Mouse (Mus musculus) frontal cortex, adult 2 months (tissue): Measurements from ENCODE around the gene Tiam1. TPM values are rescaled to one million over a fixed set of nuclear protein-coding genes. Genes with fewer than 3 reads are reported as not detected.
A peak's percentile ranks its signal among the peaks of the same experiment; 100 is the strongest.

Experiments used
- DNase-seq, 2 experiments: peaks; one replicate each; pipeline ENCODE4 v3.0.0; 2022; ENCODE audit warnings: low spot score in 1 of 2; ENCODE audit errors: extremely low spot score in 1 of 2
- polyA plus RNA-seq: library from polyadenylated mRNA; depleted of rRNA; stranded (reverse); fragments of >200 nt; gene quantifications from 2 replicates; pipeline ENCODE4 v1.2.3, GENCODE M21; 2012; rRNA removed

The Tiam1 gene
- polyA plus RNA-seq, result 43.7 and 49.1 TPM in 2 replicates

DNA sequence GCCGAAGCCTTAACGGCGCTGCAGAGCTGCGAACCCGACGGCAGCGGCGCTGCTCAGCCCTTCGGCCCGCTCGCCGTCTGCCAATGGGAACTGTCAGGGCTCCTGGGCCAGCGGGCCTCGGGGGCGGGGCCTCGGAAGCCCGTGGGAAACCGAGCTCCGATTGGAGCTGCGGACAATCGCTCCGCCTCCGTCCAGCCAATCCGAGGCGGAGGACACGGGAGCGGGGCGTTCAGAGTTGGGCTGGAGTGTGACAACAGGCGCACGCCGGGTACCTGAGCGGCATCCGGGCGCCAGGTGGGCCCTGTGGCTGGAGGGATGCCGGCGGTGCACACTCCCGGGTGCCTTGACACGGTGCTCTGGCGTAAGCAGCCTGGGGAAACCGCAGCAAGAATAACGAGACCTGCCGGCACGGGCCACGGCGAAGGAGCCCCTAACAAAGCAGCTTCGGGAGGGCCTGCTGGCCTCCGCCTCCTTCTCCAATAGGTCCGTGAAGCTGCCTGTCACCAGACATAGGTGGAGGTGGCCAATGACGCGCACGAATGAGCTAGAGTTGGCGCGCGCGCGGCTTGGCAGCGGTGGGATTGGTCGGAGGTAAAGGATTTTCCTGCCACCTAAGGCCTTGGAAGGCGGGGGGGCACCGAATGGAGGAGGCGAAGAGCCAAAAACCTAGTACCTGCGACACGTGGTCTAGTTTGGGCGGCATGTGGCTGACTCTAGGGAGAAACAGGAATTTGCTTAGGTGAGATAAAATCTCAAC, at the start of gene Tiam1:
Gene Tiam1, minus strand, starts transcription at position 10 of the 757 bp plus-strand sequence.
- DNase-seq, result peak; percentile 95 to 98

DNA sequence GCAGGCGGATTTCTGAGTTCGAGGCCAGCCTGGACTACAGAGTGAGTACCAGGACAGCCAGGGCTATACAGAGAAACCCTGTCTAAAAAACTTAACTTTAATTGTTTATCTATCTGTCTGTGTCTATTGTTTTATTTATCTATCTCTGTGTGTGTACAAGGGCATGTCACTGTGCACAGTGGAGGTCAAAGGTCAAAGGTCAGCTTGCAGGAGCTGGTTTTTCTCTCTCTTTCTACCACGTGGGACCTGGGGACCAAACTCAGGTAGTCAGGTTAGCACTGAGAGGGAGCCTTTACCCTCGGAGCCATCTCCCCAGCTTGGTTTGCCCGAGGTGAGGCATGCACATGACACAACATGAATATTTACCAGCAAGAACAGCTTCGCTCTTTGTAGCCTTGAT, 47.7 kb upstream of the Tiam1 start:
- no peak for DNase-seq

DNA sequence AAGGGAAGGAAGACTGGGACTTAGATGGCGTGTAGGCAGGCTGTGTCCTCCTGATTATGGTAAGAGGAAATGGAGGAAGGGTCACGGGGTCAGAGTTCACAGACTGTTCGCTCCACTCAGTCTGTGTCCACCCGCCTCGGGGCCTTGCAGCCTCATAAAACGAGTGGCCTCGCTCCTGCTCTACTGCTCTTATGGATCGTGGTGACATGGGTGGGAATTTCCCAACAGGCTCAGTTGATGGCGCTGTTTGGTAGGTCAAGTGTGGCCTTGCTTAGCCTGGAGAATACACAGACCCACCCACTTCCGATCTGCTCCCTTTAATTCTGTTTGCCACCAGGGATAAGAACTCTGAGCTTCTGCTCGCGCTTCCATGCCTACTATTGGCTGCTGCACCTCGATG, 43.9 kb upstream of the Tiam1 start:
- no peak for DNase-seq

DNA sequence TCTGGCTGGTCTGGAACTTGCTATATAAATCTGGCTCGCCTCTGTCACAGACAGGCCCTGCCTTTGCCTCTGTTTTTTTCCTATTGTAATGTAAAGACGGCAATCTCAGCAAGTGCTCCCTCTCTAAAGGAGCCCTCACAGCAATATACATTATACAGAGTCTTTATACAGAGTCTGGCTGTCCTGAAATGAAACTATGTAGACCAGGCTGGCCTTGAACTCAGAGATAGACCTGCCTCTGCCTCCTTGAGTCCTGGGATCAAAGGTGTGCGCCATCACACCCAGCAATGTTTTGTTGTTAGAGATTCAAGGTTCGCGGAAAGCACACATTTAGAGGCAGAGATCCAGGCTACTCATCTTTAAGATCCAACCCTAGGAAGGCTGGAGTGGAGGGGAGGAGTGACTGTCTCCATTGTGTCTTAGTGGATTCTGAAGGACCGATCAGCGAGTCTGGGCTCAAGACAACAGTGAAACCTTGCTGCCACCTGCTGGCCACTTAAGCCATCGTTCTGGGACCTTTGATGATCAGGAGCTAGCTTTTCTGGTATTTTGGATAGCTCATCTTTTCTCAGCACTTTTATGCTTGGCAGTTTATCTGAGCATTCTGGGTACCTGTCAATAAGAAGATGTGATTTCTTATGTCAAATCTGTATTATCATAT, 42.5 kb upstream of the Tiam1 start:
- peak; percentile 67 to 93 for DNase-seq

DNA sequence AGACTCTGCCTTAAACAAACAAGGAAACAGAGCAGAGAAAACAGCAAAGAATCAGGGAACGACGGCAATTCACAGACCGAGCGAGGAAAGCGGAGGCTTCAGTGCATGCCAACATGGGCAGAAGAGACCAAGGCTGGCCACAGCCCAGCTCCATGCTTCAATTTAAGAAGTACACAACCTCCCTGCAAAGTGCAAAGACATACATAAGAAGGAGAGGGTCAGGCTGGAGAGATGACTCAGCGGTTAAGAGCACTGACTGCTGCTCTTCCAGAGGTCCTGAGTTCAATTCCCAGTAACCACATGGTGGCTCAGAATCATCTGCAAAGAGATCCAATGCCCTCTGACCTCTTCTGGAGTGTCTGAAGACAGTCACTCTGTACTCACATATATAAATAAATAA, 40.6 kb upstream of the Tiam1 start:
- DNase-seq, result no peak

DNA sequence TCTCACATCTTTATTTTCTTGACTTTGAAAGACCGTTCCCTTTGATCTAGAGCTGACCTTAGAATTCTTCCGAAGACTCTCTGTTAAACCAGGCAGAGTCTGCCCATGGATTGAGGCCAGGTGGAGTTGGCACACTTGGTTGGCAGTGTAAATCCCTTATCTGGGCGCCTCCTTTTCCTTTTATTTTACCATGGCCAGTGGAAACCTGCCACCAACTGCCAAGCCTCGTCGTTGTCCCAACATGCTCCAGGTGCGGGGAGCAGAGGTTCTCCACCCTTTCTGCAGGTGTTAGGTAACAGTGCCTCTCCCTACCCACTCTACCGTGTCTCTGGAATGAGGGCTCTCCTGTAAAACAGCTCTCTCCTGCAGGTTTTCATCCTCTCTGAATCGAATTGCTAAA, 38.1 kb upstream of the Tiam1 start:
- no peak for DNase-seq

DNA sequence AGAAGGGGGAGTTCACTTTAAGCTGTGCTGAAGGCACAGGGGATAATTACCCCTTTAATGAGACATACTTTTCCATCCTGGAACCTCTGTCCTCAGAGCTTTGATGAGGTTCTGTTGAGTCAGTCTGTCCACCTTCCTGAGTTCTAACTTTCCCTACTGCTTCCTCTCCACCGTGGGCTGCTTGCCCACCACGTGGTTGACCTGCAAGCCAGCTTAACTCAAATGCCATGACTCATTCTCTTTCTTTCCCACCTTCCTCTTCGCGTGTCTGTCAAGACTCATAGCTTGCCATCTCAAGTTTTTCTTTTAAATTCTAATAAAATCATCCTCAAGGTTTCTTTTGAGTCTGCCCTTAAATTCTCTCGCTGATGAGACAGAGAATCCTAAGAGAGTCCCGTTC, 37.4 kb upstream of the Tiam1 start:
- DNase-seq, result no peak

DNA sequence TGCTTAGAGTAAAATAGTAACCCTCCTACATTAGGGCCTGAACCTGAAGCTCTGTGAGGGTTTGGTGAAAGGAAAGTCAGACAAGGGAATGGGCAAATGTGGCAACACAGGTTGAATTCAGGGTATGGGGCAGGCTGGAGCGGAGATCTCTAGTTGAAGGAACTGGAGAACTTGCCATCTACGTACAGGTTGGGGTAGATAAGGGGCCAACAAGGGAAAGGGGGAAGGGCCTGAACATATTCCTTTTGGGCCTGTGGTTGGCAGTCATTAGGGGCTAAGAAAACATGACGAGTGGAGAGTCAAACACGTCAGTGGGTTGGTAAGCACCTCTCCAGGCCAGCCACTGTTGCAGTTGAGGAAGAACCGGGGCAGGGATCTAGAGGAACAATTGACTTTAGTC, 36.3 kb upstream of the Tiam1 start:
- no peak for DNase-seq

DNA sequence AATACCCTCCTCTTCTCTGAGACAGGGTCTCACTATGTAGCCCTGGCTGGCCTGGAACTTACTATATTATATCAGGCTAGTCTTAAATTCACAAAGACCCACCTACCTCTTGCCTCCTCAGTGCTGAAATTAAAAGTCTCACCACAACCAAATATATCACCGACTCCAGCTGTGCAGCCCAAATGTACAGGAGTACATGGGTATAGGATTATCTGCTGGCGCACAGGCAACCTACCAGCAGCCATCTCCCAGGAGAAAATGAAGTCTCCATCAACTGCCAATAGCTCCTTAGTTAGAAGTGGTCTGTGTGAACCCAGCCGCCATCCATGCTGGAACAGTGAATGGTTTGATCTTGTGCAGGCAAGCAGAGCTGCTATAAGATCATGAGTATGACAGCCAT, 34.8 kb upstream of the Tiam1 start:
- DNase-seq, result no peak

DNA sequence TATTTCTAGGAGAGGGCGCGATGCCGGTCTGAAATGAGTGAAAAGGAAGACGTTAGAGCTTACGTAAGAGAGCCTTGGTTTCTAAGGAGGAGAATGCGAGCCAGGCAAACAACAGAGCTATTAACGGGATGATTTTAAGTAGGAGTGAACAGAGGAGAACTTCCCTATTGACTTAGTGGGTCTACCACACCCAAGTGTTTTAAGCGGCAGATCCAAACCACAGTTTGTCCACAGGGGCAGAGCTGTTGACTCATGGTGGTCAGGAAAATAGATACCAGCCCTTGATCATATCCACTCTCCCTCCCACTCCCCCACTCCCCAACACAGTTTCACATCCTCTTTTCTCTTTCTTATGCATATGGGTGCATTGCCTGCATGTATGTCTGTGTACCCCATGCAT, 33.9 kb upstream of the Tiam1 start:
- no peak for DNase-seq

DNA sequence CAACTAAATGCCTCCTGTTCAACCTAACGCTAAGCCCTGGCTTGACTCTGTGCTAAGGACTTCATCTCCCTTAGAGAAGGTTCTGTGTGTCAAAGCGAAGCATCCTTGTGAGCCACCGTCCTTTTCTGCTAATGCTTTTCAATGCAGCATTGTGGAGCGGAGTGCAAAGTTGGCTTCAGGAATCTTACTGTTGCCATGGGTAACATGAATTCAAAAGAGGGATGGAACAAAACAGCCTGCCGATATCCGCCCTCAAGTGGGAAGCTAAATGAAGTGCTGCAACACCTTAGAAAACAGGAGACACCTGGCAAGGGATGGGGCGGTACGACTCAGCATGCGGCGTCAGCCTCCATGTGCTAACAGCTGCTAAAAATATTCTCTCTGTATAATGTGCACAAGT, 32.9 kb upstream of the Tiam1 start:
- peak; percentile 69 to 74 for DNase-seq

DNA sequence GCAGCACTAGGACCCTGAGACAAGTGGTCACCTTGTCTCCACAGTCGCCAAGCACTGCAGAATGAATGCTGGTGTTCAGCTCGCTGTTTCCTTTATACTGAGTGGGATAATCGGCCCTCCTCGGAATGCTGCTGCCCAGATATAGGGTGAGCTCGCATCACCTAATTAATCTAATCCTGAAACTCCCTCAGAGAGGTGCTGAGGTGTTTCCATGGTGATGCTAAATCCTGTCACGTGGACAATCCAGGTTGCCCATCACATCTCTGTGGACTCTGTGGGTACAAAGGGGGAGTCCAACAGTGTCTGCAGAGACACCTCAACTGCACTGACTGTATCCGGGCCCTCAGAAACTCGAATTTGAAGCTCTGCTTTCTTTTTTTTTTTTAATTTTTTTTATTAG, 27.8 kb upstream of the Tiam1 start:
- DNase-seq, result no peak

DNA sequence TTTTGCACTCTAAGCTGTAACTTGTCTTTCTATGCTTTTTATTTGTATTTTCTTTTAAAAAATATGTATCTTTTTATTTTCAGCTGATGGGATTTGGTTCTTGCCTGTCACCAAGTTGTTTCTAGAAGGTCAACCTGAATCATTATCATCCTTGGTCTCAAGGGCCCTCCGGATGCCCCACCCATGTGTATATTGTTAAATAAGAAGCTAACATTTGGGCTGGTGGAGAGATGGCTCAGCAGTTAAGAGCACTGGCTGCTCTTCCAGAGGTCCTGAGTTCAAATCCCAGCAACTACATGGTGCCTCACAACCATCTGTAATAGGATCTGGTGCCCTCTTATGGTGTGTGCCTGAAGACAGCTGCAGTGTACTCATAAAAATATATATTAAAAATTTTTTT, 27.1 kb upstream of the Tiam1 start:
- no peak for DNase-seq

DNA sequence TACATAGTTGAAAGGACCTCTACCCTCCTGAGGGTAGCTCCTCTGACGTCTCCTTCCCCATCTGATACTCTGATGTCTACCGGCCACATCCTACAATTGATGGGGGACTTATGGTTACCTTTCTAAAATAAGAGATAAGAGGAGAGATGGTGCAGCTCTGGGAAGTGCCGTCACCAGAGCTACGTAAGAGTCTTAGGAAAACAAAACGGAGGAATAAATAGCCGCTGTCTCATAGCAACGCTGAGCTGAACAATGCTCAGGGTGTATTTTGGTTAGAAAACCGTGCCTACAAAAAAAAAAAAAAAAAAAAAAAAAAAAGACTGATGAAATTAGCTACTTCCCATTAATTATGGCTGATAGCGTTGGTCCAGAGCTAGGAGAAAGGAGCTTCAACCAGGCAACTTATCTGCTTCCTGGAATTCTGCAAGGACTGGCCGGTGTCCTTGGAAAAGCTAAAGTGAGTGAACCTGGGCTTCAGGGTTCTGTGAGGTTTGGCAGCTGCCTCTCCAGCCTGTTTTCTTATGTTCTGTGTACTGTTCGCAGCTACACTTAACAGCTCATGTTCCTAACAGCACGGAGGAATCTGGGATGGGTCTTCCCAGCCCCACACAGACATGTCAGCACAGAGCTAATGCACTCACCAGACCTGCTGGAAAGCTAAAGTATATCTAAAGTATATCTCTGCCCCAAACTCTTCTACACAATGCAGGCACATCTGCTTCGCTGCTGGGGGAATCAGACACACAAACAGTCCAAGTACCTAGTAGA, 26.5 kb upstream of the Tiam1 start:
- peak in 1 of 2 experiments; percentile 39 for DNase-seq

DNA sequence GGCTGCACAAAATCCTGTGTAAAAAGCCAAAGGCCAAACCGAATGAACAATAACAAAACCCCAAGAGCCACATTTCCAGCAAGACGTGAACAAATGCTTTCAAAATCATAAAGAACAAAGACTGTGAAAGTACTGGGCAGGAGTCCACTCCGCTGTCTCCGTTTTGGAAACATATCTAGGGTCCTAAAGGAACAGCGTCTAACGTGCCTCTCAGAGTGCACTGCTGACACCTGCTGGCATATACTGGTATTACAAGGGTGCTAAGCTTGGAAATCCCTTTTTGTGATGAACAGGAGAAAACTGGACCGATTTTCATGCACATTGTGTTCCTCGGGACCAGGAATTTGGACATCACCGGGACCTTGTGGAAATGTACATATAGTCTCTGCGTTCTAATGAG, 24.1 kb upstream of the Tiam1 start:
- peak; percentile 33 to 92 for DNase-seq

DNA sequence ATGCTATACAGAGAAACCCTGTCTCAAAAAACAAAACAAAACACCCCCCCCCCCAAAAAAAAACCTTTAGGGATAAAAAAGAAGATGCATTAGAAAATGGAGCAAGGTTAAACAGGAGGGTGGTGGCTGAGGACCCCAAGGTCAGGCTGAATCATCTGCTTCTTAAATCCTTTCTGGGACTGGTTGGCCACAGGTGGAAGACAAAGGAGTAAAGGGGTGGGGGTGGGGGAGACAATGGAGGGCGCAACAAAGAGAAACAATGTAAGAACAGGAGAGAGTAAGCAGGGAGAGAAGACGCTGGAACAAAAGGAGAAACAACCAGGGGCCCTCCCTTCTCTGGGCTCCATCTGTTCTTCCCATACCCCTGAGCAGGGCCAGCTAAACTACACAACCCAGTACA, 21.9 kb upstream of the Tiam1 start:
- DNase-seq, result no peak

DNA sequence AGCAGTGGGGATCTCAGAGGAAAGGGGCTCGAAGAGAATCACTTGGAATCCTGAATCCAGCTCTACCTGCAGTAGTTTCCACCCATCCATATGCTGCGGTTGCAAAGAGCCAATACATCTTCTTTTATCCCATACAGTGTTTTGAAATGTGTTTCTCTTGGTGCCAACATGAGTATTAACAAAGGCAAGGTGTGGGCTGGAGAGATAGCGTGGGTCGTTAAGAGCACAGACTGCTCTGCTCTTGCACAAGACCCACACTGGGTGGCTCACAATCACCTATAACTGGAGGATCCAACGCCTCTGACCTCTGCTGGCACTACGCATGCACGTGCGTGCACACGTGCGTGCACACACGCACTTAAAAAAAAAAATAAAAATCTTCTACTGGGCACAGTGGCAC, 21.4 kb upstream of the Tiam1 start:
- DNase-seq, result no peak

DNA sequence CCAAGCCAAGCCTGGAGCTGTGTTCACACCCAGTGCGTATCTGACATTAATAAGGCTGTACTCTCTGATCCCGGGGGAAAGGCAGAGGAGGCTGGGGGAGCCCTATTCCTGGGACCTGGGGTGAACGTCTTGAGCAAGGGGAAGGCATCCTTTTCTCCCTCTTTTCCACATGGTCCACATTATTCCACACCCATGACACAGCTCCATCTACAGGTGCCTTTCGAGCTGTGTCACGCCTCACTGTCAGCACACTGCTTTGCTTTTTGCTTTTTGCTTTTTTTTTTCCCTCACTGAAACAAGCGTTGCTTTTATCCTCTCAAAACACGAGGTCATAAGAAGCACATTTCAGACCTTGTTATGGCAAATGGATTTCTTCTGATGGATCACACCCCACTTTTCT, 11.5 kb upstream of the Tiam1 start:
- DNase-seq, result no peak

DNA sequence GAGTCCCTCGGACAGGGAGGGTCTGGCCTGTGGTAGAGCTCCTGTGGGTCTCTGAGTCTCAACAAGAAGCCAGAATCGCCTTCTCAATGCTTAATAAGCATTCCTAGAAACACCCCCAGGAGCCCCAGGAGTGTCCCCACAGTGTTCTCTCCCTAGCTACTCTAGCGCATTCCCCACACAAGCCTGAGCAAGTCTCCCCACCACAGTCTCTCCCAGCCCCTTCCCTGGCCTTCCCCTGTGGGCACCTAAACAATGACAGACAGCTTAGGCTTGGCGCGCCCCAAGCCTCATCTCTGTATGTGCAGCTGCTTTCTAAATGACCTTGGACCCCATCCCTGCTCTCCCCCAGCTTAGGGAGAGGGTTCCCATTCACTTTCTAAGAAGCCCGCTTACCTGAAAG, 7.3 kb upstream of the Tiam1 start:
- DNase-seq, result no peak

DNA sequence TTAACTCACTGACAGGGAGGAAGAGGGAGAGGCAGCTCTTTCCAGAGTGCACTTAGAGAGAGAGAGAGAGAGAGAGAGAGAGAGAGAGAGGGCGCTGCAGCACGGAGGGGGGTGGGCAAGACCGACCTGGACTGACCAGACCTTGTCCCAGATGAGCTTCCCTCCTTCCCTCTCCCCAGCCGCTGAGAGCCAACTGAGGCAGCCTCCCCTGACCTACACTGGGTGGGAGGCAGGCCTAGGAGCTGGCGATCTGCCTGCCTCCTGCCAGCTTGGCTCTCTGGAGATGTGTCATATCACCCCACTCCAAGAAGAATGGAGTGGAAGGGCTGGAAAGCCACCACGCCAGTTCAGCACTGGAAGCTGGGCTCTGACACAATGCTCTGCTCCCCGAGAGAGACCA, 6.6 kb upstream of the Tiam1 start:
- no peak for DNase-seq

DNA sequence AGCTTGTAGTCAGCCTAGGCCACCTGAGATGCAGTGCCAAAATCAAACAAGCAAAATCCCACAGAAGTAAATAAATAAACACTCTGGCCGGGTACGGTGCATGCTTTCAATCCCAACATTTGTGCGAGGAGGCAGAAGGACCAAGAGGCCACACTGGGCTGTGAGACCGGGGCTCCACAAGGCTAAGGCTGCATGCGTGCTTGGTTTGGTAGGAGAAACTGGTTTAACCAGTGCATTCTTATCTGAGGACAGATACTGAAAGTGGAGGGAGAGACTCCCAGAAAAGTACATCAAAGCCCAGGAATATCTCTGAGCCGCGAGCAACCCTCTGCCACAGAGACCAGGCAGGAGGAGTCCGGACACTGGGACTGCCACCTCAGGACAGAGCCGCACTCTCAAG, 5.8 kb upstream of the Tiam1 start:
- no peak for DNase-seq

DNA sequence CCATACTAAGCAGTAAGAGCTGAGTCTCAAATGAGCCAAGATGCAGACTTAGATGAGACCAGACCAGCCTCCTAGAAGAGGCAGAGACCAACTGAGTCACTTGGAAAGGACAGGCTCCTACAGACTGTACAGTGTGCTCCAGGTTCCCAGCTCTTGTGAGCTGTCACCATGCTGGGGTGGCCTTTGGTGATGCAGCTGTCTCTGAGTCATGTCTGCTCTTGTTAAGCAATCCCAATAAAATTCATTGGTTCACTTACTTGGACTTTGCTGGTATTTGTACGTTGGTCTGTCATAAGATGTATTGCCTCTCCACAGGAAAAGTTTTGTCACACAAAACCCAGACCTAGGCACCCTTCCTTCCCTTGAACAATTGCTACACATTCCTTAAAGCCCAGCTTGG, 1.7 kb upstream of the Tiam1 start:
- no peak for DNase-seq
